21 mouse cellular contexts compared by ENCODE assay signal in the genomic region with DNA sequence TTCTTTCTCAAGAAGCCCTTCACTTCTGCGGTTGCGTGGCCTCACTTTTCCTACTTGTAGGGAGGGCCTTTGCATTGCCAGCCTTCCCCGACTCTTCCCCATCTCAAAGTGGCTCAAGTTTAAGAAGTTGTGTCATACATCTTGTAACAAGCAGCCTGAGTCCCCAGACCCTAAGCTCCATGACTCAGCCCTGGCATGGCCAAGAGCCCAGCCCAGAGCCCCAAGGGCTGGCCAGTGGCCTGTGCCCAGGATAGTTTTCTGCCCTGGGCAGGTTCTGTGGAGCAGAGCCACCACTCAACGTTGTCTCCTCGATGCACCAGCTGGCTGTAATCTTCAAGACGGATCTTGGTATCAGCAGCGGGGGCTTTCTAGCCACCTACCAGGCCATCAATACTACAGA. TPM values are rescaled to one million over a fixed set of nuclear protein-coding genes. Genes with fewer than 3 reads are reported as not detected.
DNase-seq lines count a peak whose midpoint lies in the region; ATAC-seq and TF ChIP-seq lines count a peak whose summit lies in the region.
"Had no signal": no experiment of that assay in that cellular context is flagged by ENCODE, and none has a peak within 500 bp of the region (broad histone marks: within the 10 kb centered on the region; RNA-seq: fewer than 3 reads in every experiment).

No protein-coding gene starts in this region.

- no peak overlapping the region for H3K27ac ChIP-seq in midbrain, embryonic 14.5 days (replicated peaks; ENCODE audit: low read depth, low read length)
- H3K27ac ChIP-seq: embryonic facial prominence, embryonic 10.5 days; heart, adult 2 months; heart, embryonic 15.5 days; hindbrain, embryonic 13.5 days; hindbrain, postnatal 0 days had no signal

- no peak for TF ChIP-seq CTCF in lung, adult 2 months (IDR thresholded peaks at IDR 0.05; ENCODE audit: insufficient read depth, low read length)

- TF ChIP-seq POLR2A in lung, adult 2 months (IDR thresholded peaks at IDR 0.05; ENCODE audit: borderline replicate concordance, extremely low read depth, low read depth, low read length), result no peak

- peak; percentile 51 for DNase-seq in gastrocnemius, adult 18-20 months (ENCODE audit: low spot score)
- no peak for DNase-seq in gastrocnemius, postnatal 25 days
- peak; percentile 77 for DNase-seq in 3134 (ENCODE audit: extremely low read depth, insufficient read length, low spot score)
- peak; percentile 48 for DNase-seq in 3T3-L1 (ENCODE audit: low read depth, low spot score)
- peak; percentile 57 for DNase-seq in adipocyte (ENCODE audit: low spot score)
- no peak for DNase-seq in midbrain, embryonic 14.5 days
- no peak for DNase-seq in kidney, adult 8-10 months
- no peak for DNase-seq in lung, adult 2 months
- DNase-seq: cerebellum, adult 2 months; cerebellum, postnatal 10 days; heart, postnatal 14 days; kidney, adult 11 months had no signal

- no peaks in the 10 kb centered on the region for H3K9me3 ChIP-seq in midbrain, embryonic 14.5 days (ENCODE audit: control insufficient read depth, low read length)
- H3K9me3 ChIP-seq: embryonic facial prominence, embryonic 10.5 days; heart, embryonic 15.5 days; hindbrain, embryonic 13.5 days had no signal

- H3K4me2 ChIP-seq in midbrain, embryonic 14.5 days (ENCODE audit: low read length), result no peak overlapping the region
- H3K4me2 ChIP-seq: heart, embryonic 11.5 days; heart, embryonic 15.5 days; hindbrain, embryonic 13.5 days had no signal

- ATAC-seq in midbrain, embryonic 14.5 days (ENCODE audit: low FRiP score, low TSS enrichment), result no peak
- ATAC-seq: forebrain, embryonic 14.5 days; hindbrain, postnatal 0 days had no signal

- peaks cover 26% of the 10 kb centered on the region for H3K4me1 ChIP-seq in midbrain, embryonic 14.5 days (ENCODE audit: control insufficient read depth, insufficient read depth, low read length)
- peaks cover 16% of the 10 kb centered on the region for H3K4me1 ChIP-seq in lung, adult 2 months (ENCODE audit: control insufficient read depth, insufficient read depth, low read length)

- no peaks in the 10 kb centered on the region for H3K27me3 ChIP-seq in midbrain, embryonic 14.5 days (ENCODE audit: control insufficient read depth, insufficient read depth, low read length)
- H3K27me3 ChIP-seq: heart, embryonic 15.5 days; hindbrain, embryonic 13.5 days had no signal

- H3K9ac ChIP-seq in midbrain, embryonic 14.5 days (replicated peaks; ENCODE audit: low read length), result no peak overlapping the region
- H3K9ac ChIP-seq: heart, embryonic 15.5 days; hindbrain, embryonic 13.5 days had no signal

- no peak overlapping the region for H3K4me3 ChIP-seq in midbrain, embryonic 14.5 days (replicated peaks; ENCODE audit: low read depth, low read length)
- H3K4me3 ChIP-seq in lung, adult 2 months (replicated peaks; ENCODE audit: extremely low read depth, low read depth, low read length), result no peak overlapping the region
- H3K4me3 ChIP-seq: embryonic facial prominence, embryonic 10.5 days; heart, adult 2 months; heart, embryonic 15.5 days; hindbrain, embryonic 13.5 days had no signal

- H3K36me3 ChIP-seq in midbrain, embryonic 14.5 days (ENCODE audit: control insufficient read depth, insufficient read depth, low read length), result peaks cover 5% of the 10 kb centered on the region
- H3K36me3 ChIP-seq: heart, embryonic 15.5 days had no signal

- WGBS in midbrain, embryonic 14.5 days, result 94% methylated on average over 7 of the region's 7 CpGs
- WGBS in lung, adult 2 months, result 84% methylated on average over 7 of the region's 7 CpGs

RNA-seq across cellular contexts. Expression of gene C1qtnf5, which starts 2.2 kb away (rescaled TPM):
- total RNA-seq in gastrocnemius, adult 18-20 months (2021), result 1 to 10 TPM; 3.9 to 5.4 TPM
- total RNA-seq in gastrocnemius, postnatal 25 days (2021), result 10 to 100 TPM in 1 of 2 experiments, 1 to 10 TPM in 1; 8.0 to 13.6 TPM
- 3.7 and 4.0 TPM in 2 replicates for polyA plus RNA-seq in midbrain, embryonic 14.5 days (2014; fragmentation: Nextera tagmentation; extraction: Ambion mirVana)
- polyA plus RNA-seq in lung, adult 2 months (2012; rRNA removed), result 29.0 and 31.0 TPM in 2 replicates
- total RNA-seq: hematopoietic stem cell, adult 5-6 weeks had no signal

RNA-seq across cellular contexts. Expression of gene Mfrp, which starts 3.4 kb away (rescaled TPM):
- not detected for total RNA-seq in gastrocnemius, adult 18-20 months (2021)
- not detected for total RNA-seq in gastrocnemius, postnatal 25 days (2021)
- polyA plus RNA-seq in midbrain, embryonic 14.5 days (2014; fragmentation: Nextera tagmentation; extraction: Ambion mirVana), result 0.09 and 0.11 TPM in 2 replicates
- polyA plus RNA-seq in lung, adult 2 months (2012; rRNA removed), result 0.25 and 0.34 TPM in 2 replicates
- total RNA-seq: heart, postnatal 14 days; hematopoietic stem cell, adult 5-6 weeks had no signal
- polyA plus RNA-seq: embryonic facial prominence, embryonic 14.5 days; forebrain, embryonic 14.5 days; heart, embryonic 15.5 days had no signal

RNA-seq across cellular contexts. Expression of gene Gm49380, which starts 8.4 kb away (rescaled TPM):
- 1 to 10 TPM in 1 of 2 experiments, under 1 TPM in 1; 0.43 to 1.9 TPM for total RNA-seq in gastrocnemius, adult 18-20 months (2021)
- 1 to 10 TPM in 1 of 2 experiments, under 1 TPM in 1; 0.82 to 2.4 TPM for total RNA-seq in gastrocnemius, postnatal 25 days (2021)
- 0.11 and 0.12 TPM in 2 replicates for polyA plus RNA-seq in midbrain, embryonic 14.5 days (2014; fragmentation: Nextera tagmentation; extraction: Ambion mirVana)
- 0.27 TPM in 1 of 2 replicates, not detected in the other for polyA plus RNA-seq in lung, adult 2 months (2012; rRNA removed)
- total RNA-seq: hematopoietic stem cell, adult 5-6 weeks; hindbrain, postnatal 0 days had no signal
- polyA plus RNA-seq: heart, adult 2 months; heart, embryonic 11.5 days; hindbrain, postnatal 0 days had no signal

RNA-seq across cellular contexts. Expression of gene Rnf26, which starts 8.4 kb away (rescaled TPM):
- total RNA-seq in gastrocnemius, adult 18-20 months (2021), result 1 to 10 TPM; 1.5 to 3.0 TPM
- total RNA-seq in gastrocnemius, postnatal 25 days (2021), result 1 to 10 TPM; 2.9 TPM
- polyA plus RNA-seq in midbrain, embryonic 14.5 days (2014; fragmentation: Nextera tagmentation; extraction: Ambion mirVana), result 25.7 and 29.9 TPM in 2 replicates
- 24.6 and 25.0 TPM in 2 replicates for polyA plus RNA-seq in lung, adult 2 months (2012; rRNA removed)

RNA-seq across cellular contexts. Expression of gene Mcam, which starts 29.4 kb away (rescaled TPM):
- total RNA-seq in gastrocnemius, adult 18-20 months (2021), result 10 to 100 TPM; 19.8 to 32.9 TPM
- total RNA-seq in gastrocnemius, postnatal 25 days (2021), result 10 to 100 TPM; 31.2 to 32.4 TPM
- 6.1 and 13.2 TPM in 2 replicates for polyA plus RNA-seq in midbrain, embryonic 14.5 days (2014; fragmentation: Nextera tagmentation; extraction: Ambion mirVana)
- 170 and 209 TPM in 2 replicates for polyA plus RNA-seq in lung, adult 2 months (2012; rRNA removed)

Comparison
In these comparisons a context has a peak if more than half of its experiments do, and no peak if none do; other contexts are left out.
1. DNase-seq: peak in gastrocnemius, adult 18-20 months (single experiment), 3134 (single experiment), 3T3-L1 (single experiment) and adipocyte (single experiment); none in gastrocnemius, postnatal 25 days (single experiment), midbrain, embryonic 14.5 days (single experiment), kidney, adult 8-10 months (0 of 2) and lung, adult 2 months (single experiment).